Mouse (Mus musculus): ENCODE results near the gene Nos1. TPM values are rescaled to one million over a fixed set of nuclear protein-coding genes. Genes with fewer than 3 reads are reported as not detected.

Gene Nos1
- 1.4 and 1.7 TPM in 2 replicates for polyA plus RNA-seq (2015; fragmentation: Nextera tagmentation; extraction: Ambion mirVana)

GRCm38 (mm10) chr5:117780681-117781080 lies at the start of gene Nos1:
Nos1 (plus strand) TSS chr5:117781032.
- Histone ChIP-seq H3K4me2 (no peak within 1 kb of the TSS), H3K9me3 (no peaks in the 10 kb centered on the region), H3K36me3 (no peaks in the 10 kb centered on the region), H3K9ac (no peak within 1 kb of the TSS), H3K4me1 (no peaks in the 10 kb centered on the region), H3K27me3 (replicated peaks) (no peaks in the 10 kb centered on the region), H3K27ac (no peak within 1 kb of the TSS), H3K4me3 (replicated peaks) (no peak within 1 kb of the TSS)
- 27% methylated on average over 10 of the region's 10 CpGs for WGBS
- ATAC-seq (ENCODE audit: insufficient read depth, low FRiP score, low read depth), result 0 out of 2 replicates have a peak, but pooled peaks have one; percentile 22

- 71% methylated on average over 6 of the region's 6 CpGs for WGBS
- Histone ChIP-seq H3K36me3 (no peaks in the 10 kb centered on the region), H3K27me3 (replicated peaks) (no peaks in the 10 kb centered on the region), H3K4me1 (0 out of 2 replicates have a peak, but pooled peaks cover 3% of the 10 kb centered on the region), H3K4me3 (replicated peaks) (no peak overlapping the region), H3K4me2 (no peak overlapping the region), H3K9ac (no peak overlapping the region), H3K9me3 (no peaks in the 10 kb centered on the region), H3K27ac (no peak overlapping the region)
- no peak for ATAC-seq (ENCODE audit: insufficient read depth, low FRiP score, low read depth)
These were observed 49.5 kb upstream of the Nos1 start for GRCm38 (mm10) chr5:117731311-117731710.

- Histone ChIP-seq H3K27me3 (replicated peaks) (no peaks in the 10 kb centered on the region), H3K4me1 (no peaks in the 10 kb centered on the region), H3K27ac (no peak overlapping the region), H3K4me2 (no peak overlapping the region), H3K4me3 (replicated peaks) (no peak overlapping the region), H3K9me3 (no peaks in the 10 kb centered on the region), H3K36me3 (no peaks in the 10 kb centered on the region), H3K9ac (no peak overlapping the region)
- ATAC-seq (ENCODE audit: insufficient read depth, low FRiP score, low read depth), result no peak
- 67% methylated on average over 11 of the region's 11 CpGs for WGBS
These were observed 36.1 kb upstream of the Nos1 start for GRCm38 (mm10) chr5:117744654-117745178.

GRCm38 (mm10) chr5:117749353-117749752 lies 31.5 kb upstream of the Nos1 start:
- H3K4me1 ChIP-seq, result no peaks in the 10 kb centered on the region
- no peak for ATAC-seq (ENCODE audit: insufficient read depth, low FRiP score, low read depth)
- no peak overlapping the region for H3K9ac ChIP-seq
- WGBS, result 40% methylated on average over 5 of the region's 5 CpGs
- H3K4me3 ChIP-seq (replicated peaks), result no peak overlapping the region
- no peak overlapping the region for H3K27ac ChIP-seq
- H3K36me3 ChIP-seq, result no peaks in the 10 kb centered on the region
- H3K4me2 ChIP-seq, result no peak overlapping the region
- no peaks in the 10 kb centered on the region for H3K27me3 ChIP-seq (replicated peaks)
- no peaks in the 10 kb centered on the region for H3K9me3 ChIP-seq

GRCm38 (mm10) chr5:117757696-117758482 lies 22.9 kb upstream of the Nos1 start:
- Histone ChIP-seq H3K4me3 (replicated peaks) (no peak overlapping the region), H3K27ac (no peak overlapping the region), H3K4me2 (no peak overlapping the region), H3K27me3 (replicated peaks) (no peaks in the 10 kb centered on the region), H3K36me3 (no peaks in the 10 kb centered on the region), H3K9ac (no peak overlapping the region), H3K4me1 (no peaks in the 10 kb centered on the region), H3K9me3 (no peaks in the 10 kb centered on the region)
- WGBS, result 51% methylated on average over 12 of the region's 12 CpGs
- no peak for ATAC-seq (ENCODE audit: insufficient read depth, low FRiP score, low read depth)

GRCm38 (mm10) chr5:117761181-117761832 lies 19.5 kb upstream of the Nos1 start:
- 75% methylated on average over 9 of the region's 9 CpGs for WGBS
- Histone ChIP-seq H3K27me3 (replicated peaks) (no peaks in the 10 kb centered on the region), H3K4me1 (no peaks in the 10 kb centered on the region), H3K36me3 (no peaks in the 10 kb centered on the region), H3K4me2 (no peak overlapping the region), H3K4me3 (replicated peaks) (no peak overlapping the region), H3K27ac (no peak overlapping the region), H3K9me3 (no peaks in the 10 kb centered on the region), H3K9ac (no peak overlapping the region)
- ATAC-seq (ENCODE audit: insufficient read depth, low FRiP score, low read depth), result no peak

- no peak for ATAC-seq (ENCODE audit: insufficient read depth, low FRiP score, low read depth)
- H3K9me3 ChIP-seq, result no peaks in the 10 kb centered on the region
These were observed 16.3 kb upstream of the Nos1 start for GRCm38 (mm10) chr5:117764496-117764895.

GRCm38 (mm10) chr5:117779175-117779574 lies 1.7 kb upstream of the Nos1 start:
- no peaks in the 10 kb centered on the region for H3K36me3 ChIP-seq
- no peak for ATAC-seq (ENCODE audit: insufficient read depth, low FRiP score, low read depth)
- H3K4me1 ChIP-seq, result no peaks in the 10 kb centered on the region
- no peak overlapping the region for H3K4me3 ChIP-seq (replicated peaks)
- no peaks in the 10 kb centered on the region for H3K27me3 ChIP-seq (replicated peaks)
- no peak overlapping the region for H3K4me2 ChIP-seq
- WGBS, result 53% methylated on average over 11 of the region's 11 CpGs
- no peak overlapping the region for H3K9ac ChIP-seq
- no peaks in the 10 kb centered on the region for H3K9me3 ChIP-seq
- H3K27ac ChIP-seq, result no peak overlapping the region

More at GRCm38 (mm10) chr5:117764496-117764895, 16.3 kb upstream of the Nos1 start:
- Histone ChIP-seq H3K4me2 (no peak overlapping the region), H3K36me3 (no peaks in the 10 kb centered on the region), H3K4me1 (no peaks in the 10 kb centered on the region), H3K4me3 (replicated peaks) (no peak overlapping the region), H3K27ac (no peak overlapping the region), H3K27me3 (replicated peaks) (no peaks in the 10 kb centered on the region), H3K9ac (no peak overlapping the region)
- WGBS, result 80% methylated on average over 9 of the region's 9 CpGs

GRCm38 (mm10) chr5:117781178-117781577 lies 346 bp downstream of the Nos1 start:
- Histone ChIP-seq H3K4me2 (no peak overlapping the region), H3K36me3 (no peaks in the 10 kb centered on the region), H3K9me3 (no peaks in the 10 kb centered on the region), H3K9ac (no peak overlapping the region), H3K27me3 (replicated peaks) (no peaks in the 10 kb centered on the region), H3K27ac (no peak overlapping the region), H3K4me1 (no peaks in the 10 kb centered on the region), H3K4me3 (replicated peaks) (no peak overlapping the region)
- WGBS, result 84% methylated on average over 6 of the region's 6 CpGs
- ATAC-seq (ENCODE audit: insufficient read depth, low FRiP score, low read depth), result no peak

GRCm38 (mm10) chr5:117790071-117790470 lies 9.2 kb downstream of the Nos1 start:
- WGBS, result 38% methylated on average over 6 of the region's 6 CpGs

GRCm38 (mm10) chr5:117791875-117792274 lies 11.0 kb downstream of the Nos1 start:
- no peak overlapping the region for H3K4me3 ChIP-seq (replicated peaks)
- WGBS, result 91% methylated on average over 14 of the region's 14 CpGs

More at GRCm38 (mm10) chr5:117790071-117790470, 9.2 kb downstream of the Nos1 start:
- Histone ChIP-seq H3K4me1 (no peaks in the 10 kb centered on the region), H3K27ac (no peak overlapping the region), H3K36me3 (no peaks in the 10 kb centered on the region), H3K9me3 (no peaks in the 10 kb centered on the region), H3K9ac (no peak overlapping the region), H3K4me3 (replicated peaks) (no peak overlapping the region), H3K27me3 (replicated peaks) (no peaks in the 10 kb centered on the region), H3K4me2 (no peak overlapping the region)
- ATAC-seq (ENCODE audit: insufficient read depth, low FRiP score, low read depth), result no peak

GRCm38 (mm10) chr5:117800849-117801248 lies 20.0 kb downstream of the Nos1 start:
- Histone ChIP-seq H3K4me2 (no peak overlapping the region), H3K27ac (no peak overlapping the region), H3K9me3 (no peaks in the 10 kb centered on the region), H3K36me3 (no peaks in the 10 kb centered on the region), H3K9ac (no peak overlapping the region), H3K27me3 (replicated peaks) (no peaks in the 10 kb centered on the region), H3K4me1 (no peaks in the 10 kb centered on the region), H3K4me3 (replicated peaks) (no peak overlapping the region)
- ATAC-seq (ENCODE audit: insufficient read depth, low FRiP score, low read depth), result no peak
- 54% methylated on average over 9 of the region's 9 CpGs for WGBS

More at GRCm38 (mm10) chr5:117791875-117792274, 11.0 kb downstream of the Nos1 start:
- Histone ChIP-seq H3K27me3 (replicated peaks) (no peaks in the 10 kb centered on the region), H3K9ac (no peak overlapping the region), H3K27ac (no peak overlapping the region), H3K4me1 (no peaks in the 10 kb centered on the region), H3K4me2 (no peak overlapping the region), H3K36me3 (no peaks in the 10 kb centered on the region), H3K9me3 (no peaks in the 10 kb centered on the region)
- no peak for ATAC-seq (ENCODE audit: insufficient read depth, low FRiP score, low read depth)
